Mouse (Mus musculus) C2C12 (cell line): Measurements from ENCODE around the gene Pde2a.

Source experiments
- CTCF ChIP-seq: IDR thresholded peaks from one replicate; pipeline ENCODE4 v1.5.1; 2011; ENCODE audit not compliant: control insufficient read depth, insufficient read depth, insufficient read length
- MYOG ChIP-seq: IDR thresholded peaks from one replicate; pipeline ENCODE4 v1.6.1; 2011; ENCODE audit not compliant: control insufficient read depth, insufficient read length; ENCODE audit errors: extremely low read depth

DNA sequence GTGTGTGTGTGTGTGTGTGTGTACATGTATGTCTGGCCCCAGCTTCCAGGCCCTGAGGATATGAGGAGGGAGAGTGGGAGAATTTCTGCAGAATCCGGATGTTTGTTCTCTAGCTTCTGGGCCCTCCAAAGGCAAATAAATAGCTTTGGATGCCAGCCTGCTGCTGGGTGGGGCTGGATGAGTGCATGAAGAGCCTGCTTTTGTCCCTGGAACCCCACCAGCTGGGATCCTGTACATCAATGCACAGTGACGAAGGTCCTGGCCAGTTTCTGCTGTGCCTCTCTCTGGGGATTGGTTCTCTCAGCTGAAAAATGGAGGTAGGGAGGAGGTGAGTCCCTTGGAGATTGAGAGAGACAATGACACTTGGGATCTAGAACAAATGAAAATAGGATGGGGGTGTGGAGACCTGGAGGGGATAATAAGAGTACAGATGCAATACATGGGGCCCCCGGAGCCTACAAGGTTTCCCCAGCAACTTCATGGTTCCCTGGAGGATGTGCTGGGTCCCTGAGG lies 50.5 kb downstream of the Pde2a start:
- no peak for TF ChIP-seq CTCF
- no peak for TF ChIP-seq MYOG
